Mouse (Mus musculus) MEL (cell line): ENCODE measurements around the gene Srgap3. TPM values are rescaled to one million over a fixed set of nuclear protein-coding genes. Genes with fewer than 3 reads are reported as not detected.

Source experiments
- DNase-seq: peaks from one replicate; pipeline ENCODE4 v3.0.0; 2011; ENCODE audit warnings: low read depth, low spot score
- H3K27ac ChIP-seq: 2 replicates; pipeline ENCODE4 v1.5.1; 2012; ENCODE audit warnings: low read depth, mild to moderate bottlenecking, control low read depth, low read length, moderate library complexity; ENCODE audit not compliant: control insufficient read depth
- H3K27me3 ChIP-seq, 2 experiments: fragments of 150-350 bp in 1 of 2; sonication (generic) in 1 of 2; 2 replicates each; pipeline ENCODE4 v1.6.1; 2012; ENCODE audit warnings: low read length in 2 of 2, mild to moderate bottlenecking in 2 of 2, improper control_type of control experiment in 1 of 2, moderate library complexity in 1 of 2; ENCODE audit not compliant: insufficient read depth in 2 of 2, control insufficient read depth in 1 of 2
- H3K36me3 ChIP-seq, 2 experiments: 2 replicates each; pipeline ENCODE4 v1.6.1; 2012 to 2014; ENCODE audit warnings: low read length in 2 of 2, improper control_type of control experiment in 1 of 2, inconsistent platforms in 1 of 2, mild to moderate bottlenecking in 1 of 2; ENCODE audit not compliant: insufficient read depth in 2 of 2, control insufficient read depth in 1 of 2
- H3K4me1 ChIP-seq, 2 experiments: fragments of 150-350 bp in 1 of 2; sonication (generic) in 1 of 2; 2 replicates each; pipeline ENCODE4 v1.6.1; 2012; ENCODE audit warnings: low read length in 2 of 2, improper control_type of control experiment in 1 of 2, mild to moderate bottlenecking in 1 of 2; ENCODE audit not compliant: insufficient read depth in 2 of 2, control insufficient read depth in 1 of 2
- H3K4me3 ChIP-seq, 2 experiments: fragments of 150-350 bp in 1 of 2; sonication (generic) in 1 of 2; 2 replicates each; pipeline ENCODE4 v1.5.1; 2012; ENCODE audit warnings: low read depth in 2 of 2, low read length in 2 of 2, mild to moderate bottlenecking in 2 of 2, moderate library complexity in 2 of 2, control low read depth in 1 of 2, improper control_type of control experiment in 1 of 2; ENCODE audit not compliant: control insufficient read depth in 1 of 2, insufficient read depth in 1 of 2
- H3K79me2 ChIP-seq: 2 replicates; pipeline ENCODE4 v1.6.1; 2012; ENCODE audit warnings: mild to moderate bottlenecking, low read length, moderate library complexity; ENCODE audit not compliant: control insufficient read depth, poor library complexity, insufficient read depth
- H3K9ac ChIP-seq: 2 replicates; pipeline ENCODE4 v1.6.1; 2012; ENCODE audit warnings: low read depth, mild to moderate bottlenecking, control low read depth, low read length, moderate library complexity; ENCODE audit not compliant: control insufficient read depth, poor library complexity, severe bottlenecking
- H3K9me3 ChIP-seq: fragments of 150-350 bp; sonication (generic); replicated peaks from 2 replicates; pipeline ENCODE4 v1.6.1; 2012; ENCODE audit warnings: mild to moderate bottlenecking, low read length, improper control_type of control experiment, moderate library complexity; ENCODE audit not compliant: insufficient read depth
- CHD1 ChIP-seq: IDR thresholded peaks from 2 replicates; pipeline ENCODE4 v1.6.1; 2012; ENCODE audit warnings: low read depth, mild to moderate bottlenecking, inconsistent platforms, low read length, improper control_type of control experiment
- E2F4 ChIP-seq: IDR thresholded peaks from 2 replicates; pipeline ENCODE4 v1.6.1; 2011; ENCODE audit warnings: low read depth, low read length, improper control_type of control experiment, borderline replicate concordance
- ELF1 ChIP-seq: IDR thresholded peaks from 2 replicates; pipeline ENCODE4 v1.6.1; 2014; ENCODE audit warnings: low read depth, mild to moderate bottlenecking, inconsistent platforms, low read length, improper control_type of control experiment, moderate library complexity
- EP300 ChIP-seq, 2 experiments: IDR thresholded peaks; 2 replicates each; pipeline ENCODE4 v1.6.1; 2011; ENCODE audit warnings: improper control_type of control experiment in 2 of 2, low read length in 2 of 2, low read depth in 1 of 2, mild to moderate bottlenecking in 1 of 2
- JUND ChIP-seq: IDR thresholded peaks from 2 replicates; pipeline ENCODE4 v1.6.1; 2011; ENCODE audit warnings: low read depth, mild to moderate bottlenecking, improper control_type of control experiment, low read length
- MAX ChIP-seq: IDR thresholded peaks from 2 replicates; pipeline ENCODE4 v1.6.1; 2011; ENCODE audit warnings: low read length, improper control_type of control experiment
- MAZ ChIP-seq: IDR thresholded peaks from 2 replicates; pipeline ENCODE4 v1.6.1; 2012; ENCODE audit warnings: low read depth, mild to moderate bottlenecking, inconsistent platforms, low read length, improper control_type of control experiment
- MEF2A ChIP-seq: IDR thresholded peaks from 2 replicates; pipeline ENCODE4 v1.6.1; 2014; ENCODE audit warnings: low read depth, mild to moderate bottlenecking, inconsistent platforms, low read length, improper control_type of control experiment; ENCODE audit not compliant: poor library complexity, insufficient replicate concordance, severe bottlenecking; ENCODE audit errors: extremely low read depth
- MYB ChIP-seq: IDR thresholded peaks from 2 replicates; pipeline ENCODE4 v1.6.1; 2011; ENCODE audit warnings: mild to moderate bottlenecking, low read depth, low read length, improper control_type of control experiment
- NELFE ChIP-seq: IDR thresholded peaks from 2 replicates; pipeline ENCODE4 v1.6.1; 2011; ENCODE audit warnings: low read depth, low read length, improper control_type of control experiment
- POLR2AphosphoS2 ChIP-seq: IDR thresholded peaks from 2 replicates; pipeline ENCODE4 v1.6.1; 2011; ENCODE audit warnings: low read length, improper control_type of control experiment
- SIN3A ChIP-seq: IDR thresholded peaks from 2 replicates; pipeline ENCODE4 v1.6.1; 2012; ENCODE audit warnings: low read length, improper control_type of control experiment, inconsistent platforms
- TAL1 ChIP-seq: IDR thresholded peaks from 2 replicates; pipeline ENCODE4 v1.6.1; 2012; ENCODE audit warnings: mild to moderate bottlenecking, inconsistent platforms, low read length, moderate library complexity, mixed read lengths
- TCF12 ChIP-seq: IDR thresholded peaks from 2 replicates; pipeline ENCODE4 v1.6.1; 2014; ENCODE audit warnings: low read depth, mild to moderate bottlenecking, inconsistent platforms, low read length, improper control_type of control experiment, moderate library complexity
- UBTF ChIP-seq: IDR thresholded peaks from 2 replicates; pipeline ENCODE4 v1.6.1; 2012; ENCODE audit warnings: low read depth, mild to moderate bottlenecking, inconsistent platforms, low read length, improper control_type of control experiment, moderate library complexity, borderline replicate concordance; ENCODE audit not compliant: insufficient read depth
- USF1 ChIP-seq: IDR thresholded peaks from 2 replicates; pipeline ENCODE4 v1.6.1; 2014; ENCODE audit warnings: low read depth, mild to moderate bottlenecking, inconsistent platforms, low read length, improper control_type of control experiment, moderate library complexity
- ZKSCAN1 ChIP-seq: IDR thresholded peaks from 2 replicates; pipeline ENCODE4 v1.6.1; 2012; ENCODE audit warnings: low read depth, mild to moderate bottlenecking, inconsistent platforms, low read length, improper control_type of control experiment, moderate library complexity
- ZNF384 ChIP-seq: IDR thresholded peaks from 2 replicates; pipeline ENCODE4 v1.6.1; 2012; ENCODE audit warnings: low read depth, mild to moderate bottlenecking, inconsistent platforms, low read length, improper control_type of control experiment
- polyA plus RNA-seq, 2 experiments: library from polyadenylated mRNA; stranded (reverse) in 1 of 2; unstranded in 1 of 2; fragments of >175 nt in 1 of 2; fragments of >200 nt in 1 of 2; gene quantifications; 2 replicates each; pipeline versions ENCODE4 v1.2.1 to v1.2.4; 2012; ENCODE audit warnings: low replicate concordance in 2 of 2, low read depth in 1 of 2; ENCODE audit not compliant: insufficient read length in 2 of 2, insufficient read depth in 1 of 2, missing spikeins in 1 of 2
- total RNA-seq: library from RNA; depleted of rRNA; stranded (reverse); fragments of 300-350 nt; gene quantifications from 2 replicates; pipeline ENCODE4 v1.2.3, GENCODE M21; 2012

Gene Srgap3
- total and polyA plus RNA-seq, 3 experiments: 0.31 to 0.75 TPM; not detected in 1

GRCm38 (mm10) chr6:112985362-112986314 lies 38.6 kb upstream of the Srgap3 start:
- Histone ChIP-seq H3K9ac (no peak overlapping the region), H3K4me3 (no peak overlapping the region), H3K27ac (no peak overlapping the region)
- no peak for TF ChIP-seq MYB
- TF ChIP-seq, all 39 proteins: peak for 0
- no peaks in the 10 kb centered on the region for H3K4me1 ChIP-seq
- no peaks in the 10 kb centered on the region for H3K9me3 ChIP-seq
- no peaks in the 10 kb centered on the region for H3K36me3 ChIP-seq
- no peaks in the 10 kb centered on the region; a peak in 2 of 4 replicates for H3K27me3 ChIP-seq
- no peak for DNase-seq
- H3K79me2 ChIP-seq: no peaks in the 10 kb centered on the region

- H3K27me3 ChIP-seq: peaks cover 0 to 1% of the 10 kb centered on the region in 2 experiments; a peak in 2 of 4 replicates
- no peak overlapping the region for H3K27ac ChIP-seq
- no peaks in the 10 kb centered on the region for H3K4me1 ChIP-seq
- H3K36me3 ChIP-seq: no peaks in the 10 kb centered on the region
- no peak overlapping the region for H3K9ac ChIP-seq
- no peaks in the 10 kb centered on the region for H3K79me2 ChIP-seq
- H3K4me3 ChIP-seq: no peak overlapping the region
- H3K9me3 ChIP-seq: no peaks in the 10 kb centered on the region
- TF ChIP-seq MAX (no peak), TCF12 (no peak), JUND (no peak), ZKSCAN1 (no peak), MYB (no peak), ELF1 (no peak), MAZ (no peak), UBTF (no peak), POLR2AphosphoS2 (no peak), SIN3A (no peak), CHD1 (no peak), TAL1 (no peak), USF1 (no peak), EP300 (IDR thresholded peaks at IDR 0.05; ENCODE audit: low read depth in 1 of 2, low read length in 2 of 2) (no peak), NELFE (no peak), ZNF384 (no peak), MEF2A (no peak), E2F4 (no peak)
- DNase-seq: no peak
Observed at GRCm38 (mm10) chr6:112982241-112982640, 35.2 kb upstream of the Srgap3 start.
